ENCODE assay signal across 21 mouse cellular contexts in genomic region chr8:53573600-53573999, GRCm38 (mm10).
DNase-seq lines count a peak whose midpoint lies in the region; ATAC-seq and TF ChIP-seq lines count a peak whose summit lies in the region.
"Had no signal": no experiment of that assay in that cellular context is flagged by ENCODE, and none has a peak within 500 bp of the region (broad histone marks: within the 10 kb centered on the region; RNA-seq: fewer than 3 reads in every experiment).

No protein-coding gene starts in this region.

- no peak for TF ChIP-seq POLR2A in brain, embryonic 14.5 days (IDR thresholded peaks at IDR 0.05; ENCODE audit: borderline replicate concordance, extremely low read depth, insufficient read depth, insufficient read length, poor library complexity, severe bottlenecking)

- H3K27ac ChIP-seq in forebrain, embryonic 16.5 days (ENCODE audit: low read length), result no peak overlapping the region
- no peak overlapping the region for H3K27ac ChIP-seq in forebrain, embryonic 12.5 days
- H3K27ac ChIP-seq in lung, embryonic 16.5 days (ENCODE audit: low read length), result no peak overlapping the region
- no peak overlapping the region for H3K27ac ChIP-seq in kidney, embryonic 15.5 days
- H3K27ac ChIP-seq in midbrain, embryonic 14.5 days (replicated peaks; ENCODE audit: low read depth, low read length), result no peak overlapping the region
- H3K27ac ChIP-seq: embryonic facial prominence, embryonic 12.5 days; heart, embryonic 10.5 days; hindbrain, embryonic 12.5 days; hindbrain, postnatal 0 days had no signal

- no peak overlapping the region for H3K9ac ChIP-seq in forebrain, embryonic 16.5 days (replicated peaks; ENCODE audit: low read depth, low read length)
- no peak overlapping the region for H3K9ac ChIP-seq in forebrain, embryonic 12.5 days
- no peak overlapping the region for H3K9ac ChIP-seq in lung, embryonic 16.5 days (ENCODE audit: low read length)
- H3K9ac ChIP-seq in kidney, embryonic 15.5 days, result no peak overlapping the region
- H3K9ac ChIP-seq in midbrain, embryonic 14.5 days (replicated peaks; ENCODE audit: low read length), result no peak overlapping the region
- H3K9ac ChIP-seq: embryonic facial prominence, embryonic 12.5 days; hindbrain, embryonic 12.5 days had no signal

- no peaks in the 10 kb centered on the region for H3K9me3 ChIP-seq in forebrain, embryonic 16.5 days (ENCODE audit: control insufficient read depth, low read length)
- H3K9me3 ChIP-seq in forebrain, embryonic 12.5 days, result no peaks in the 10 kb centered on the region
- no peaks in the 10 kb centered on the region for H3K9me3 ChIP-seq in lung, embryonic 16.5 days (ENCODE audit: control insufficient read depth, low read length)
- no peaks in the 10 kb centered on the region for H3K9me3 ChIP-seq in kidney, embryonic 15.5 days (replicated peaks)
- H3K9me3 ChIP-seq in midbrain, embryonic 14.5 days (ENCODE audit: control insufficient read depth, low read length), result no peaks in the 10 kb centered on the region
- H3K9me3 ChIP-seq: embryonic facial prominence, embryonic 12.5 days; heart, embryonic 10.5 days; hindbrain, embryonic 12.5 days had no signal

- DNase-seq in brain, embryonic 14.5 days (ENCODE audit: low read depth), result peak; percentile 30
- DNase-seq in lung, postnatal 25 days (ENCODE audit: low spot score), result peak; percentile 54
- DNase-seq in cerebellum, postnatal 14 days, result no peak
- DNase-seq in midbrain, embryonic 14.5 days, result no peak
- DNase-seq: adrenal gland, adult 2 months; adrenal gland, postnatal 25 days; cerebellum, adult 8-10 months; cerebellum, postnatal 25 days; gastrocnemius, postnatal 10 days; heart, adult 18-20 months; heart, postnatal 10 days; heart, postnatal 4 days had no signal

- no peaks in the 10 kb centered on the region for H3K36me3 ChIP-seq in forebrain, embryonic 16.5 days (ENCODE audit: control insufficient read depth, insufficient read depth)
- no peaks in the 10 kb centered on the region for H3K36me3 ChIP-seq in forebrain, embryonic 12.5 days (replicated peaks)
- H3K36me3 ChIP-seq in lung, embryonic 16.5 days (ENCODE audit: control insufficient read depth, insufficient read depth, low read length), result no peaks in the 10 kb centered on the region
- H3K36me3 ChIP-seq in kidney, embryonic 15.5 days, result no peaks in the 10 kb centered on the region
- no peaks in the 10 kb centered on the region for H3K36me3 ChIP-seq in midbrain, embryonic 14.5 days (ENCODE audit: control insufficient read depth, insufficient read depth, low read length)
- H3K36me3 ChIP-seq: embryonic facial prominence, embryonic 12.5 days; heart, embryonic 10.5 days; hindbrain, embryonic 12.5 days had no signal

- no peak overlapping the region for H3K4me2 ChIP-seq in forebrain, embryonic 16.5 days (ENCODE audit: low read length)
- no peak overlapping the region for H3K4me2 ChIP-seq in forebrain, embryonic 12.5 days
- no peak overlapping the region for H3K4me2 ChIP-seq in lung, embryonic 16.5 days (ENCODE audit: low read depth, low read length)
- no peak overlapping the region for H3K4me2 ChIP-seq in kidney, embryonic 15.5 days
- H3K4me2 ChIP-seq in midbrain, embryonic 14.5 days (ENCODE audit: low read length), result no peak overlapping the region
- H3K4me2 ChIP-seq: embryonic facial prominence, embryonic 12.5 days; hindbrain, embryonic 12.5 days had no signal

- no peaks in the 10 kb centered on the region; the same call in 1 of the 2 replicates for H3K4me1 ChIP-seq in forebrain, embryonic 16.5 days (replicated peaks; ENCODE audit: control insufficient read depth, insufficient read depth, low read length)
- no peaks in the 10 kb centered on the region for H3K4me1 ChIP-seq in forebrain, embryonic 12.5 days
- H3K4me1 ChIP-seq in lung, embryonic 16.5 days (replicated peaks; ENCODE audit: control insufficient read depth, insufficient read depth, low read length), result no peaks in the 10 kb centered on the region
- no peaks in the 10 kb centered on the region for H3K4me1 ChIP-seq in kidney, embryonic 15.5 days
- H3K4me1 ChIP-seq in midbrain, embryonic 14.5 days (ENCODE audit: control insufficient read depth, insufficient read depth, low read length), result no peaks in the 10 kb centered on the region
- H3K4me1 ChIP-seq: embryonic facial prominence, embryonic 12.5 days; heart, embryonic 10.5 days; hindbrain, embryonic 12.5 days had no signal

- H3K27me3 ChIP-seq in forebrain, embryonic 16.5 days (replicated peaks; ENCODE audit: control insufficient read depth, insufficient read depth, low read length), result no peaks in the 10 kb centered on the region
- no peaks in the 10 kb centered on the region for H3K27me3 ChIP-seq in forebrain, embryonic 12.5 days
- H3K27me3 ChIP-seq in lung, embryonic 16.5 days (ENCODE audit: control insufficient read depth, insufficient read depth, low read depth, low read length), result no peaks in the 10 kb centered on the region
- no peaks in the 10 kb centered on the region for H3K27me3 ChIP-seq in kidney, embryonic 15.5 days
- H3K27me3 ChIP-seq in midbrain, embryonic 14.5 days (ENCODE audit: control insufficient read depth, insufficient read depth, low read length), result no peaks in the 10 kb centered on the region
- H3K27me3 ChIP-seq: CH12.LX; embryonic facial prominence, embryonic 12.5 days; hindbrain, embryonic 12.5 days had no signal

- ATAC-seq in forebrain, embryonic 16.5 days, result peak; percentile 73
- ATAC-seq in forebrain, embryonic 12.5 days (ENCODE audit: low FRiP score), result no peak
- ATAC-seq in lung, embryonic 16.5 days (ENCODE audit: low read depth), result peak; percentile 67
- ATAC-seq in kidney, embryonic 15.5 days (replicated peaks; ENCODE audit: low FRiP score), result no peak
- no peak for ATAC-seq in midbrain, embryonic 14.5 days (ENCODE audit: low FRiP score, low TSS enrichment)
- ATAC-seq: hindbrain, postnatal 0 days had no signal

- 62% methylated on average over 2 of the region's 2 CpGs for WGBS in forebrain, embryonic 16.5 days
- 80% methylated on average over 2 of the region's 2 CpGs for WGBS in forebrain, embryonic 12.5 days
- 39% methylated on average over 2 of the region's 2 CpGs for WGBS in lung, embryonic 16.5 days
- WGBS in kidney, embryonic 15.5 days, result 75% methylated on average over 2 of the region's 2 CpGs
- WGBS in midbrain, embryonic 14.5 days, result 86% methylated on average over 2 of the region's 2 CpGs

- H3K4me3 ChIP-seq in forebrain, embryonic 16.5 days (replicated peaks; ENCODE audit: low read length), result no peak overlapping the region
- no peak overlapping the region for H3K4me3 ChIP-seq in forebrain, embryonic 12.5 days (replicated peaks)
- H3K4me3 ChIP-seq in lung, embryonic 16.5 days (ENCODE audit: low read length), result no peak overlapping the region
- no peak overlapping the region for H3K4me3 ChIP-seq in kidney, embryonic 15.5 days (replicated peaks)
- no peak overlapping the region for H3K4me3 ChIP-seq in midbrain, embryonic 14.5 days (replicated peaks; ENCODE audit: low read depth, low read length)
- H3K4me3 ChIP-seq: embryonic facial prominence, embryonic 12.5 days; heart, embryonic 10.5 days; hindbrain, embryonic 12.5 days had no signal

- no peak for TF ChIP-seq CTCF in brain, embryonic 14.5 days (IDR thresholded peaks at IDR 0.05; ENCODE audit: borderline replicate concordance, extremely low read depth, insufficient read depth, insufficient read length)

Comparison
In these comparisons a context has a peak if more than half of its experiments do, and no peak if none do; other contexts are left out.
1. ATAC-seq: peak in forebrain, embryonic 16.5 days (single experiment) and lung, embryonic 16.5 days (single experiment); none in forebrain, embryonic 12.5 days (single experiment), kidney, embryonic 15.5 days (single experiment) and midbrain, embryonic 14.5 days (single experiment).
2. DNase-seq: peak in brain, embryonic 14.5 days (single experiment) and lung, postnatal 25 days (single experiment); none in cerebellum, postnatal 14 days (0 of 2) and midbrain, embryonic 14.5 days (single experiment).